Mouse (Mus musculus) limb, embryonic 12.5 days (tissue): Measurements from ENCODE around the gene Junb. TPM values are rescaled to one million over a fixed set of nuclear protein-coding genes. Genes with fewer than 3 reads are reported as not detected.

Experiments used
- ATAC-seq: fragments of 200-750 bp; cut with Nextera tagmentation; 2 replicates; pipeline ENCODE4 v1.8.0; 2017; ENCODE audit warnings: low read depth, moderate TSS enrichment; ENCODE audit not compliant: insufficient number of reproducible peaks, insufficient read depth, low FRiP score, low TSS enrichment
- H3K27ac ChIP-seq: fragments of 300-500 bp; sonication (generic); 2 replicates; pipeline ENCODE4 v1.5.1; 2016; ENCODE audit warnings: mild to moderate bottlenecking, moderate library complexity
- H3K27me3 ChIP-seq: fragments of 300-500 bp; sonication (generic); 2 replicates; pipeline ENCODE4 v1.6.1; 2016; ENCODE audit warnings: mild to moderate bottlenecking, moderate library complexity
- H3K36me3 ChIP-seq: fragments of 300-500 bp; sonication (generic); 2 replicates; pipeline ENCODE4 v1.6.1; 2016; ENCODE audit warnings: mild to moderate bottlenecking, moderate library complexity
- H3K4me1 ChIP-seq: fragments of 300-500 bp; sonication (generic); replicated peaks from 2 replicates; pipeline ENCODE4 v1.6.1; 2016
- H3K4me2 ChIP-seq: fragments of 300-500 bp; sonication (generic); 2 replicates; pipeline ENCODE4 v1.6.1; 2016; ENCODE audit warnings: mild to moderate bottlenecking, moderate library complexity
- H3K4me3 ChIP-seq: fragments of 300-500 bp; sonication (generic); replicated peaks from 2 replicates; pipeline ENCODE4 v1.5.1; 2016; ENCODE audit warnings: mild to moderate bottlenecking
- H3K9ac ChIP-seq: fragments of 300-500 bp; sonication (generic); replicated peaks from 2 replicates; pipeline ENCODE4 v1.6.1; 2016; ENCODE audit warnings: mild to moderate bottlenecking, moderate library complexity
- H3K9me3 ChIP-seq: fragments of 300-500 bp; sonication (generic); 2 replicates; pipeline ENCODE4 v1.6.1; 2016; ENCODE audit warnings: mild to moderate bottlenecking, moderate library complexity
- WGBS: fragments of 180-500 bp; shearing (Covaris S2); methylation state at CpG from one replicate; pipeline ENCODE4 v1.1.7; 2016; 5-methylcytosine and 5-hydroxymethylcytosine counted together
- polyA plus RNA-seq: library from polyadenylated mRNA; unstranded; fragments of >200 nt; fragmentation: Nextera tagmentation; extraction: Ambion mirVana; gene quantifications from 2 replicates; pipeline ENCODE4 v1.2.1, GENCODE M21; 2016

The Junb gene
- polyA plus RNA-seq, 1 experiment from 2014 or later = 10.5 TPM

- Histone ChIP-seq H3K4me3 (no peak overlapping the region), H3K4me2 (no peak overlapping the region), H3K36me3 (no peaks in the 10 kb centered on the region), H3K9ac (no peak overlapping the region), H3K27me3 (peaks cover 83% of the 10 kb centered on the region), H3K27ac (no peak overlapping the region), H3K4me1 (peaks cover 11% of the 10 kb centered on the region), H3K9me3 (0 out of 2 replicates have a peak, but pooled peaks cover 3% of the 10 kb centered on the region)
- ATAC-seq = no peak
- 19% methylated on average over 12 of the region's 12 CpGs for WGBS
Measured at GRCm38 (mm10) chr8:84949753-84950152, 28.8 kb downstream of the Junb start.

- H3K27ac ChIP-seq = no peak overlapping the region
- 13% methylated on average over 9 of the region's 9 CpGs for WGBS
- H3K4me2 ChIP-seq = no peak overlapping the region
- H3K4me1 ChIP-seq = peaks cover 11% of the 10 kb centered on the region
- no peak overlapping the region for H3K9ac ChIP-seq
- no peaks in the 10 kb centered on the region for H3K9me3 ChIP-seq
- H3K36me3 ChIP-seq = no peaks in the 10 kb centered on the region
- ATAC-seq = no peak
- H3K4me3 ChIP-seq = no peak overlapping the region
- peaks cover 90% of the 10 kb centered on the region for H3K27me3 ChIP-seq
Measured at GRCm38 (mm10) chr8:84947241-84947545, 31.3 kb downstream of the Junb start.

- Histone ChIP-seq H3K4me1 (peaks cover 11% of the 10 kb centered on the region), H3K36me3 (no peaks in the 10 kb centered on the region), H3K27me3 (peaks cover 89% of the 10 kb centered on the region), H3K4me2 (peak within 1 kb of the TSS; percentile 86), H3K27ac (no peak within 1 kb of the TSS), H3K9ac (peak within 1 kb of the TSS; percentile 34; the same call in 1 of the 2 replicates), H3K4me3 (peak within 1 kb of the TSS; percentile 47), H3K9me3 (no peaks in the 10 kb centered on the region)
- WGBS = 10% methylated on average over 17 of the region's 17 CpGs
- no peak for ATAC-seq
Measured at GRCm38 (mm10) chr8:84946528-84947240, 31.8 kb downstream of the Junb start, which contains the start of gene Rtbdn. Rtbdn (plus strand) TSS chr8:84946991.

GRCm38 (mm10) chr8:84945633-84946527, 32.6 kb downstream of the Junb start:
- H3K4me1 ChIP-seq = peaks cover 11% of the 10 kb centered on the region
- 1% methylated on average over 50 of the region's 67 CpGs for WGBS
- H3K27ac ChIP-seq = no peak overlapping the region
- H3K9ac ChIP-seq = peak overlapping the region; percentile 34; the same call in 1 of the 2 replicates
- H3K4me3 ChIP-seq = peak overlapping the region; percentile 47
- ATAC-seq = no peak; the same call in 1 of the 2 replicates
- no peaks in the 10 kb centered on the region for H3K36me3 ChIP-seq
- peaks cover 91% of the 10 kb centered on the region for H3K27me3 ChIP-seq
- H3K9me3 ChIP-seq = no peaks in the 10 kb centered on the region
- H3K4me2 ChIP-seq = peak overlapping the region; percentile 86

GRCm38 (mm10) chr8:84945235-84945632, 33.3 kb downstream of the Junb start:
- Histone ChIP-seq H3K27me3 (peaks cover 91% of the 10 kb centered on the region), H3K4me1 (peaks cover 11% of the 10 kb centered on the region), H3K9ac (no peak overlapping the region), H3K4me3 (peak overlapping the region; percentile 47), H3K9me3 (no peaks in the 10 kb centered on the region), H3K4me2 (peak overlapping the region; percentile 86), H3K36me3 (no peaks in the 10 kb centered on the region), H3K27ac (no peak overlapping the region)
- peak; percentile 24; the same call in 1 of the 2 replicates for ATAC-seq
- WGBS = 6% methylated on average over 11 of the region's 11 CpGs

- 3% methylated on average over 26 of the region's 26 CpGs for WGBS
- H3K9ac ChIP-seq = no peak overlapping the region
- peak overlapping the region; percentile 30 for H3K4me2 ChIP-seq
- no peak overlapping the region for H3K27ac ChIP-seq
- peaks cover 11% of the 10 kb centered on the region for H3K4me1 ChIP-seq
- no peaks in the 10 kb centered on the region for H3K36me3 ChIP-seq
- H3K9me3 ChIP-seq = no peaks in the 10 kb centered on the region
- H3K4me3 ChIP-seq = peak overlapping the region; percentile 47; the same call in 1 of the 2 replicates
- peaks cover 89% of the 10 kb centered on the region for H3K27me3 ChIP-seq
- ATAC-seq = no peak
Measured at GRCm38 (mm10) chr8:84944478-84945160, 33.9 kb downstream of the Junb start.

GRCm38 (mm10) chr8:84943699-84944098, 34.8 kb downstream of the Junb start:
- no peak overlapping the region for H3K9ac ChIP-seq
- peaks cover 11% of the 10 kb centered on the region for H3K4me1 ChIP-seq
- H3K27ac ChIP-seq = no peak overlapping the region
- H3K9me3 ChIP-seq = no peaks in the 10 kb centered on the region
- 18% methylated on average over 4 of the region's 4 CpGs for WGBS
- no peak overlapping the region for H3K4me3 ChIP-seq
- H3K27me3 ChIP-seq = peaks cover 91% of the 10 kb centered on the region
- no peak for ATAC-seq
- H3K4me2 ChIP-seq = no peak overlapping the region
- no peaks in the 10 kb centered on the region for H3K36me3 ChIP-seq

- Histone ChIP-seq H3K9ac (no peak overlapping the region), H3K27ac (no peak overlapping the region), H3K4me2 (peak overlapping the region; percentile 80), H3K27me3 (peaks cover 88% of the 10 kb centered on the region), H3K9me3 (no peaks in the 10 kb centered on the region), H3K36me3 (no peaks in the 10 kb centered on the region), H3K4me3 (peak overlapping the region; percentile 46), H3K4me1 (peaks cover 24% of the 10 kb centered on the region)
- WGBS = 68% methylated on average over 13 of the region's 13 CpGs
- ATAC-seq = no peak
Measured at GRCm38 (mm10) chr8:84937620-84938485, 40.7 kb downstream of the Junb start.

- Histone ChIP-seq H3K9ac (peak within 1 kb of the TSS; percentile 52), H3K4me2 (peak within 1 kb of the TSS; percentile 80), H3K27ac (no peak within 1 kb of the TSS), H3K9me3 (no peaks in the 10 kb centered on the region), H3K36me3 (no peaks in the 10 kb centered on the region), H3K4me3 (peak within 1 kb of the TSS; percentile 46), H3K27me3 (peaks cover 89% of the 10 kb centered on the region), H3K4me1 (peaks cover 24% of the 10 kb centered on the region)
- WGBS = under 1% methylated on average over 48 of the region's 50 CpGs
- peak; percentile 34 for ATAC-seq
Measured at GRCm38 (mm10) chr8:84936962-84937546, 41.5 kb downstream of the Junb start, which contains the start of gene Mast1. Mast1 (minus strand) TSS chr8:84937359.
